Mouse (Mus musculus) natural killer cell, adult 2 months (primary cell): ENCODE measurements around the gene Pla2g2d.
"Not testable (repeated sequence)": the region's sequence is repeated elsewhere in the genome, so short reads cannot be mapped to it uniquely, and the experiment has no call there.

Experiments
- DNase-seq, 2 experiments: peaks; one replicate each; pipeline ENCODE4 v3.0.0; 2022; ENCODE audit warnings: low spot score in 2 of 2

Pla2g2d gene

DNA sequence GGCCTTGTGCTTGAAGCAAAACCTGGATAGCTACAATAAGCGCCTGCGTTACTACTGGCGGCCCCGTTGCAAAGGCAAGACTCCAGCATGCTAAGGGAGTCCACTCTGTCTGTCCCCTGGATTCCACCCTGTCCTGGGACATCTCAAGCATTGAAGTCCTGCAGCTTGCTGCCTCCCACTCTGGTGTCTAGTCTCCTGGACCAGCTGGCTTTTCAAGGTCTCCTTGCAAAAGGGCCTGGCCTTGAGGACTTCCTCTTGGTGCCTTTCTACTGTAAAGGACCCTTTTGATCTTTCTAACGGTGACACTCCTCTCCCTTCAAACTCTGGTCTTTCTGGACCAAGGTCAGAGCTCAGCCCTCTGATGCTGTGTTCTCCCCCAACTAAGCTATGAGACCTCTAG lies 4.8 kb downstream of the Pla2g2d start:
- DNase-seq: no peak

DNA sequence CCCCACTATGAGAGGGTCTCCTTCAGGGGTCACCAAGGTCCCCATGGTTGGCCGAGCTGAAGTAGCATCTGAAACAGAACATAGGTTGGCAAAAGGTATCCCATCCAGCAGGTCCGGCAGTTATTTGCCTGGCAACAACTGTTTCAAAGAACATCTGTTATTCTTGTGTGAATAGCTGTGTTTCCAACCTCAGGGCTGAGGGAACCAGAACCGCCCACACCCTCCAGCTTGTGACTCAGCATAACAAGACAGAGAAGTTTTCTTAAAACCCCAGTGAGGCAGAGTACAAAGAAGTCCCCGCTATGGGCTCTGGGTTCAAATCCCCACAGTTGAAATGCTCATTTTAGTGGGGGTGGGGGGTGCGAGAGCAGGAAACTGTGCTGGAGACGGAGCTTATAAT lies 6.6 kb downstream of the Pla2g2d start:
- no peak for DNase-seq

DNA sequence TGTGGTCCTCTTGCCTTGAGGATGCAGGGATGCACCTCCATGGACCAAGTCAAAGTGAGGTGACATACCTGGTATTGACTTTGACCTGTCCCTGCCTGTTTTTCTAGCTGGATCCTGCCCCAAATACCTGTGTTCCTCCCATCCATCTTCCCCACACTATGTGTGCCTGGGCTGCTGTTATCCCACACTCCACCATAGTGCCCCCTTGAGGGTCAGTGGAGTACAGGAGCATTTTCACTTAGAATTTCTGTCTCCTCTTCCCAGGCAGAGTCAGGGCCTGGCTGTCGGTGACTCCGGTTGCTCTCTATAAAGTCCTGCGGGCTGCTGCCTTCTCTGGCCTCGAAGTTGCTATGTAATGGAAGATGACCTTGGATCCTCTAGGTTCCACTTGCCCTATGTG lies 10.2 kb downstream of the Pla2g2d start:
- no peak for DNase-seq

DNA sequence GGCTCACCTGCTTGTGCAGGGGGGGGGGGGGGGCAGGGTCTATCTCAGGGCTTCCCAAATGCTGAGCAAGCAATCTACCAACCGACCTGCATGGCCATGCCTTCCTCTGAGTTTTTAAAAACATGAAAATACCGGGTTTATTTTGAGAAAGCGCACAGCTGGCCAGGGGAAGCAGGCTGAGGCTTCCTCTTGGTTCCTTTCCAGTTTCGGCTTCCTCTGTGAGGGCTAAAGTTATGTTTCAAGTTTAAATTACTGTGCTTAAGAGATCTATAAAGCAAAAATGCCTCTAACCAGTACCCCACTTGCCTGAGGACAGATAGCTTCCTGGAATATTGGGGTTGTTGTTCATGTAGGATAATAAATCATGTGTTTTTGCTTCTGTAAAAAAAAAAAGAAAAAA lies 10.6 kb downstream of the Pla2g2d start:
- DNase-seq: no peak

DNA sequence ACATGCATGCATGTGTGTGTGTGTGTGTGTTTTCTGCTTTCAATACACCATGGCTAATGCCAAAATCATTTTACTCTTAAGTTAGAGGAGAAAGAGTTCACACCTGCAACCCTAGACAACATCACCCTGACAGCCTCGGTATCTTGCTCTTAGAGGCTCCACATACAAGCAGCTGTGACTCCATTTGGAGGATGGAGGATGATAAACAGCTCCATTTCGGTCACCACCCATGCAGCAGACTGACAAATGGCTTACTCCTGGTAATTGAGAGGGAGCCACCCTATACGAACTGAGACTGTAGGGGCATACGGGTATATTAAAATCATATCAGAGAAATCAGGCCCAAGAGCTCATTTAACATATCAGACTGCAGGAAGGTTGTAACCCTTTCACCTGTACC lies 12.8 kb downstream of the Pla2g2d start:
- DNase-seq: no peak

DNA sequence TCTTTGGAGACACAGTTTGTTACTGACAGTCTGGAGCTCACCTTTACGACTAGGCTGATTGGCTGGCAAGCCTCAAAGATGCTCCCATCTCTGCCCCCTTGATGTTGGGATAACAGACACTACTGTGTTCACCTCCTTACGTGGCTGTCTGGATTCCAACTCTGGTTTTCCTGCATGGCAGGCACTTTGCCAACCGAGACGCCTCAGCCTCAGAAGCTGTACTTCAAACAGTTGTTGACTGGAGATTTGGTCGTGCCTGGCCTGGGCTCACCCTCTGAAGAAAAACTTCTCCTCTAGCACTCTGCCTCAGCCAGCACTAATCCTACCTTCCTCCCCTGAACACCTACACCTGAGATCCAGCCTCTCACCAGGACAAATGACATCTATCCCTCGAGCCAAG lies 15.9 kb downstream of the Pla2g2d start:
- no peak for DNase-seq

DNA sequence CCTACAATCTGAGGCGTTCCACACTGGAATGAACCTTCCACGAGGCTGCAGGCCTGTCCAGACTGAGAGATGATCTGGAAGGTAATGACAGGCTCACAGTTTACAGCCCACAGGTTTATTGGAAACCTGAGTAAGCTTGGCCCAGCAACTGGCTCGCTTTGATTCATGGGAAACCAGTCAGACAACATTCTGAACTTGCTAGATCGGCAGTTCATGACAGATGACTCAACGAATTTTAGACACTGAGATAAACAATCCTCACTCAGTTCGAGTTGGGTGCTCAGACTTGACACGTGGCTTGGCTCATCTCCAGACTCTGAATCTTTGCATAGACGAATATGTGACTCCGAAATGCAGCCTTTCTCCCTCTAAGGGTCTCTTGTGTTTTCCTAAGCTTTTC lies 17.1 kb downstream of the Pla2g2d start:
- no peak for DNase-seq

DNA sequence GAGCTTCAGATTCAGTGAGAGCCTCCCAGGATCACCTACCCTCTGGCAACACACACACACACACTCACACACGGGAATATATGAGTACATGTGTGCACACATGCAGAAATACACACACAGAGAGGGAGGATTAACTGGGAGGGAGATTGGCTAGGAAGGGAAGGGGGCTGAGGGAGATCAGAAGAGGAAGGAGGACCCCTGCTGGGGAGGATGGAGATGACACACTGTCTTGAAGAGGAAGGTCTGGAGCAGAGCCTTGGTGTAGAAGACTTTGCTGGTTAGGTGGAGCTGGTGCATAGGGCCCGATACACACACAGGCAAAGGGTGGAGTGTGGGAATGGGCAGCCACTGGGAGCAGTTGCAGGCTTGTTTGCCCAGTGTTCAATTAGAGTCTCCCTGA lies 17.7 kb downstream of the Pla2g2d start:
- no peak for DNase-seq

DNA sequence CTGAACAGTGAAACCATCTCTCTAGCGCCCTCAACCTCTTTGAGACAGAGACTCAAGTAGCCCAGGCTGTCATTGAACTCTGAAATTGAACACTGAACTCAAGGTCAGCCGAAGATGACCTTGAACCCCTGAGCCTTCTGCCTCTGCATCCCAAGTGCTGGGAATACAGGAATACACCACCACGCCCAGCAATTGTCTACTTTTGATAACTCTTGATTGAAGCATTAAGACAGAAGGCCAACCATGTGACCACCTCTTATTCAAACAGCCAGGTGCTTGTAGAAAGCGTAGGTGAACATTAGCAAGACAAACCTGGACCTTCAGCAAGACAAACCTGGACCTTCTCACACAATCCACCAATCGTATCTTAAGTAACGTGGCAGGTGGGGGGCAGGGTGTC lies 18.8 kb downstream of the Pla2g2d start:
- no peak for DNase-seq

DNA sequence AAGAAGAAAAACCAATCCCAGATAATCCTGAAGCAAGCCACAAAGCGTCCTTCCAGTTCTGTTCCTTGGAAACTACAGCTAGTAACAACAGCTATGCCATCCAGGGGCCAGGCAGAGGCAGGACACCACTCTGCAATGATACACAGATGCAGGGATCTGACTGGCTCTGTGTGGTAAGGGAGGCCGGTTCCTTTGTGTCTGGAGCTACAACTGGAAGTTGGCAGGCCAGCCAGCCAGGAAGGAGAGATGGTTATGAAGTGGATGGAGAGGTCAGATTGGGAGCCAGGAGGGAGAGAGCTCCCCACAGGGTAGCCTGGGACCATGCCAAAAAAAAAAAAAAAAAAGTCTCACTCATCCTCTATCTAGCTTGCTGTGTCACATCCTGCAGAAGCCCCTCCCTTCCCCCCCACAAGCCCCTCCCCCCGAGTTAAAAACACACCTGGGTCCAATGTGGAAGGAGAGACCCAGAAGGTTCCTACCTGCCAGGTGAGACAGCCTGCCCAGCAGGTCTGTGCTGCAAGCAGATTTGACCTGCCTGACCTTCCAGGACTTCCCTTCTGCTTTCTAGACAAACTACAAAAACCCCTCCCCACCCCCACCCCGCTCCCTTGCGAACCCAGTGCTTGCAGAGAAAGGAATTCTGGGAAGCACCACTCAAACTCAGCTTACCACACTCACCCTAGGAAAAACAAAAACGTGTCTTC lies 21.1 kb downstream of the Pla2g2d start:
- DNase-seq: no peak

DNA sequence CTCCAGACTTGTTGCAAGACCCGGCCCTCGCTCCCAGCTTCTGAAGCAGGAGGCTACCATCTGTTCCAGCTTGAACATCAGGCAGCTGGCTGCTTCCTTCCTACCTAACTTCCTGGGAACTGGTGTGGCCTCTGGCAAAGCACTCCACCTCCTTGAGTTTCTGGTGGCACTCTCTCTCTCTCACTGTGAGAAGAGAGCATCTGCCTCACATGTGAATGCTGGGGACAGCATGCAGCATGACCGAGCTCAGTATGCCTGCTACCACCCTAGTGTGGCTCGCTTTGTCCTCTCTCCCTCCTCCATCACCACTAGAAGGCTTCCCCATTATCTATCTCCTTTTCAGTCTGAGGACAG lies 21.7 kb downstream of the Pla2g2d start:
- no peak for DNase-seq

DNA sequence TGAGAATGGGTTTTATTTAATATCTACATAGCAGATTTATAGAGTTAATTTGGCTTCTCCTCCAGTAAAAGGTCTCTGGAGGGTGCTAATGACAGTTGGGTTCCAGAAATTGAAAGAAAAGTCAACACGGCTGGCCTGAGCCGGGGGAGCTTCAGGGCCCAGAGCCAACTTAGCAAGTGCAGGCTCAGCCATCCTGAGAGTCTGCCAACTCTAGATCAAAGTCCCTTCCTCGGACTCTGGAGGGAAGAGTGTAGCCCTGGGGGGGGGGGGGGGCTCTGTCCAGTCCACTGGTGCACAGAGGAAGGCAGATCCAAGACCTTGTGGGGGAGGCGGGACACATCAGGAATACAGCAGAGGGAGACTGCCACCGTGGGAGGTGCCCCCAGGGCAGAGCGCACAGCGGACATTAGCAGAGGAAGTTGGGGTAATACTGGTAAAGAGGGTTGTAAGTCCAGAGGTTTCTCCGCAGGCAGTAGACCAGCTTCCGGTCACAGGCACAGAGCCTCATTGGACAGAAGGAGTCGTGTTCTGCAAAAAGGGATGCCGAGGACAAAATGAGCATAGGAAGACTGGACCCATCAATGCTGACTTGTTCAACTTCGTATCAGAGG lies 24.7 kb downstream of the Pla2g2d start:
- no peak for DNase-seq

DNA sequence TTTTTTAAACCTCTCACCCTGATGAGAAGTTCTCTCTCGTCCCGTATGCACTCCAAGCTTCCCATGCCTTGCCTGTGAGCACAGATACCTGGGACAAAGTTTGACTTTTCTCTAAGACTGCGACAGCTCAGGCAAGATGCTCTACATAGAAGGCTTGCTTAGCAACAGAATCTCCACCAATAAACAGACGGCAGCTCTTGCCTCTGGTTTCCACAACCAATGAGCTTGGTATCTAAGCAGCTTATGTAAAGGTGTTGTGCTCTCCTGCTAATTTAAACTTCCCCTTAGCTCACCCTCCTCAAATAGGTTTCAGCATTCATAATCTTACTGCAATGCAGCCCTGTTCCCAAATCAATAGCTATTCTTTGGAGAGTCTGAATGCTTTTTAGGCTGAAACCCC lies 26.1 kb downstream of the Pla2g2d start:
- DNase-seq: no peak

DNA sequence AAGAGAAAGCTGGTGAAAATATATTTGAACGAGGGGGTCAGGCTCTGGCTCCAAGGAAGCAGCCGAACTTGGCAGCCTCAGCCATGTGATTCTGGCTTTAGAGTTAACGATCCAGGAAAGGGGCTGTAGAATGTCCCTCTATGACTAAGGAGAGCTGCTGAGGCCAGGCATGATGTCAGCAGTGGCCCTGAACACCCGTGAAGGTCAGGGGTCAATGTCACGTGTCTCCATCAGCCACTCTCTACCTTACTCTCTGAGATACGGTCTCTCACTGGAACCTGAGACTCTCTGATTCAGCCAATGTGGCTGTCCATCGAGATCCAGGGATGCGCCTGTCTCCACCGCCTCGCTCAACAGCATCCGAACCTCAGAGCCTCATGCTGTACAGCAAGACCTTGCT lies 27.4 kb downstream of the Pla2g2d start:
- no peak for DNase-seq

DNA sequence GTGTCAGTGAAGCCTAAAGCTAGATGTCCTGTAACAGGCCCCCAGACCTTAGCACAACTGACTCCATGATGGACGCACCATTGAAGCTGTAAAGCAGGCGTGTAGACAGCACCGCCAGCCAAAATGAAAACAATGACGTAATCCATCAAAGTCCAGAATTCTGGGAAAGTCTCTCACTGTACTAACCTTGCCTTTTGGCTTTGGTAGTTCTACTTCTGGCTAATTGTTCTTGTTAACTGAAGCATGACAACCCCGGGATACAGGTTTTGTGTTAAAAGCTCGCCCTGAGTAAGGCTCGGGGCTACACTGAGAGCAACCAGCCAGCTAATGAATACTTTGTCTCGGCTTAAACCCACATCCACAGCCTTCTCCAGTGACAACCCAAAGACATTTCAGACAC lies 29.7 kb downstream of the Pla2g2d start:
- DNase-seq: no peak

DNA sequence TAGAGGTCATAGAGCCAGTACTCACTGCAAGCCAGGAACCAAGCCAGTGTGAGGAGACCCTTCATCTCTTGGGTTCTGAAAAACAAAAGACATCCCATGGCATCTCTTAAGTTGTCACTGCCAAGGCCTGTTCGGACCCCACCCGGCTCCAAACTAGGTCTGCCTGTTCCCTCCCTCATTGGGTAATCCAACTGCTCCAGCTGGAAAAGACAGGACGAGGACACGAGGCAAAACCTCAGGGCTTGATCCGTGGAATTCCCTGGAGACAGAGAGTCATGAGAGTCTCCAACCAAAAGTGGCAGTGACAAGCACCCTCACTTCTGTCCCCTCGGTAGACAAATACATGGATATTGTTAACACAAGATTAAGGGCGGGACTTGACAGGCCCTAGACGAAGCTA lies 30.6 kb downstream of the Pla2g2d start:
- DNase-seq: no peak

DNA sequence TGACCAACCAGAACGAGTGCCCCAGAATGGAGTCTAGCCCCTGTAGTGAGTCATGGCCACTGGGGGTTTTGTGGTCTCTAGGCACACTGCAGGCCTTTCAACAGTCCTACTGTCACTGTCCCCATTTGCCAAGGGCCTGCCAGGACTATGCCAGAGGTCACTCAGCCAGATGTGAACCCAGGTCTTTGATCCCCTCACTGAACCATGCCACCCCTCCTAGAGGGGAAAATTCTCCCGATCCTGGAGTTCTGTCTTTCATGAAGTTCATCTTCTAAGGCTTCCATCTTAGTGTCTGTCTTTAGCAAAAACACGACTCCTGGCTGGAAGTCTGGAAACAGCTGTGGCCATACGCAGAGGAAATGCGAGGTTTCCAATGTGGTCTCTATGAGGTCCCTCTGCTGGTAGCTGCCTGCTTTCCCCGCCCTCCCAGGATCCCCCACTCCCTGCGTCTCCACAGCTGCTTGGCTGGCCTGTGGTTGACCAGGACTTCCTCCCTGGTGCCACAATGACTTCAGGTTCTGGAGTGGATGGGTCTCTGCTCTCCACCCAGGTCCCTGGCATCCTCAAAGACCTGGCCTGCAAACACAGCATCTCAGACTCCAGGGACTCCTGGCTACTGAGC lies 31.5 kb downstream of the Pla2g2d start:
- no peak for DNase-seq

DNA sequence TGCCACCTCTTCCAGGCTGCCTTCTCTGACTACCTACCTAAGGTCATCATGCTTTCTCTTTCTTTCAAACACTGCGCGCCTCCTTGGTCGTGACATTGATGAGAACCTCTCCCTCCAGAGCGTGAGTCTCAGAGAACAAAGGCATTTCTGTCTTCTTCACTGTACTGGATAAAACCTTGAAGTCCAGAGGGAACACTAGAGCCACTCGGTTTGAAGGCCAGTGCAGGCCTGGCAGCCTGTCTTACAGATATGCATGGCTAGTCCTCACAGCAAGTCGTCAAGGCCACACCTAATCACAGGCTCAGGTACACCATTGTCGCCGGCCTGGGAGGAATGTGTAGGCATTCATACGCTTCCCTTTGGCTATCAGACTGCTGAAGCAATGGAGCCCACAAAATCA lies 40.6 kb downstream of the Pla2g2d start:
- DNase-seq: no peak

DNA sequence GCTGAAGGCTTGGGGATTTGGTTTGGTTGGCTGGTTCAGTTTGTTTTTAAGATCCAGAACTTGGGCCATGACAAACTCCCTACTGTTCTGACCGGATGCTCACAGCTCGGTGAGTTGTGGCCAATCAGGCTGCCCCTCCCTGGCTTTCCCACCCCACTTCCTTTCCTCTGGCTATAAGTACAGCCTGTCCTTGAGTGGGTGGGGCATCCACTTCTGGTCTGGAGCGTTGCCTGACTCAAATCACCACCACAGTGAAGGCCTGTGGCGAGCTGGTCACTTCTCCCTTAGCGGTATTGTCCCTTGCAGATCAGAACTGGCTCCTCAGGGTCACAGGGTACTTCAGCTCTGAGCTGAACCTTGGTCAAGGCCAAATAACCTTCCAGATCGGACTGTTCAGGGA lies 42.2 kb downstream of the Pla2g2d start:
- DNase-seq: no peak

DNA sequence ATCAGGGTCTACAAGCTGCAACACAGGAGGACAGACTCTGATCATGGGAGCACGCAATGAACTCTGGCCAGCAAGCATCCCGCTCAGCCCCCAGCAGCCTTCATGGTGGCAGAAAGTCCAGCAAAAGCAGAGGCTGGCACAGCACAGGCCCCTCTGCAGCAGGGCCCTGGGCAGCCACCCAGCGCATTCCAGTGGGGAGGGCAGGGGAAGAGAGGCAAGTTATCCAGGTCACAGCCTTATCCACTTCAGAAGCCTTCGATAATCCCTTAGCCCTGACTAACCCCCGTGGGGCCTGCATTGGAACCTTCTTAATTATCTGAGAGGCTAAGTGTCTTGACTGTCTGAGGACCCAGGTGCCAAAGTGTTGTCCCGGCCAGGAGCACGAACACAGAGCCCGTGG lies 43.6 kb downstream of the Pla2g2d start:
- no peak for DNase-seq

DNA sequence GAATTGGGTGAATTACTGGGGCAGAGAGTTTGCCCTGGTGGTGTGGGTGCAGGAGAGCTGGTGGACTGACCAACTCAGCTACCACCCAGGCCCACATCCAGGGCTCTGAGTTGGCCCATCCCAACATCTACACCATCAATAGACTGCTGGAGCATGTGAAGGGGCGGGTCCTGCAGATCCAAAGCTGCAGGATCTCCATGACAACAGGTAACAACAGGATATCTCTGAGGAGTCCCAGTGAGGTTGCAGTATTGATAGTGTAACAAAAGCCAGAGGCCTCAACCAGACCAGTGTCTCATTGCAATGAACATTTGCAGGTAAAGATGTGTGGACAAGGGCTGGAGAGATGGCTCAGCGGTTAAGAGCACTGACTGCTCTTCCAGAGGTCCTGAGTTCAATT lies 45.5 kb downstream of the Pla2g2d start:
- DNase-seq: no peak

DNA sequence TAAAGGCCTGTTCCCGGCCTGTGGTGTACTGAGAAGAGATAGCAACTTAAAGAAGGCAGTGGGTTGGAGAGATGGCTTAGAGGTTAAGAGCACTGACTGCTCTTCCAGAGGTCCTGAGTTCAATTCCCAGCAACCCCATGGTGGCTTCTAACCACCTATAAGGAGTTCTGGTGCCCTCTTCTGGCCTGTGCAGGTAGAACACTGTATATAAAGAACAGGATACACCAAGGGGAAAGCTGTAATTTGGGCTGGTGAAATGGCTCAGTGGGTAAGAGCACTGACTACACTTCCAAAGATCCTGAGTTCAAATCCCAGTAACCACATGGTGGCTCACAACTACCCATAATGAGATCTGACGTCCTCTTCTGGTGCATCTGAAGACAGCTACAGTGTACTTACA lies 48.6 kb downstream of the Pla2g2d start:
- not testable (repeated sequence) for DNase-seq

DNA sequence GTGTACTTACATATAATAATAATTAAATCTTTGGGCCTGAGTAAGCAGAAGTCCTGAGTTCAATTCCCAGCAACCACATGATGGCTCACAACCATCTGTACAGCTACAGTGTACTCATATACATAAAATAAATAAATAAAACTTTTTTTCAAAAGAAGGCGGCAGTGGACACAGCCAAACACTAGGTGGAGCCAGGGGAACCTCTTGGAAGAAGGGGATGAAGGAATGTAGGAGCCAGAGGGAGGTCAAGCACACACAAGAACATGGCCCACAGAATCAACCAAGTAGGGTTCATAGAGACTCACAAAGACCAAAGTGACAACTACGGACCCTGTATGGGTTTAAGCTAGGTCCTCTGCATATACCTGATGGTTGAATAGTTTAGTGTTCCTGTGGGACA lies 49.1 kb downstream of the Pla2g2d start:
- no peak for DNase-seq
